Mouse (Mus musculus) erythroid progenitor cell, adult 5-6 weeks (primary cell): ENCODE results near the gene Gm28230. TPM values are rescaled to one million over a fixed set of nuclear protein-coding genes. Genes with fewer than 3 reads are reported as not detected.

Experiments used
- ATAC-seq: replicated peaks from 2 replicates; pipeline ENCODE4 v1.8.0; 2016; ENCODE audit warnings: moderate number of reproducible peaks, mild to moderate bottlenecking, moderate TSS enrichment, inconsistent platforms; ENCODE audit not compliant: poor library complexity, low FRiP score, severe bottlenecking
- total RNA-seq, 2 experiments: library from RNA; stranded (forward) in 1 of 2; stranded (reverse) in 1 of 2; fragments of 150-400 nt in 1 of 2; fragments of 186-747, 209-891 nt in 1 of 2; gene quantifications; 2 replicates each; pipeline versions ENCODE4 v1.2.3 to v1.2.4; 2015 to 2017; ENCODE audit warnings: low replicate concordance in 2 of 2

Gene Gm28230
- total RNA-seq, 2 experiments from 2014 or later = not detected

DNA sequence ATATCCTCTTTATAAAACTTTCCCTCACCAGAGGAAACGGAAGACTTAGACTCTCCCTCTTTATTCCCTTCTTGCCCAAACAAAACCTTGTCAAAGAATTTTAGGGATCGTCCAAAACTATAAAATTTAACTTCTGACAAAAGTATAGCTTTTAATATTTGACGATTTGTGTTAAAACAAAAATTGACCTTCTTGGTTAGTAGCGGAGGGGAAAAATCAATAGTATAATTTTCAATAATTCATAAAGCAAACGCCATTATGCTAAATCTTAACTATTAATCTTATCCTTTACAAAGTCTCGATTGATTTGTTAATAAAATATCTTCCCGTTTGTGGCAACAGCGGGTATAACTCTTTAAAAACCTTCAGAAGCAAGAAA lies 36.2 kb upstream of the Gm28230 start:
- ATAC-seq = no peak

- no peak for ATAC-seq
These were observed 35.2 kb upstream of the Gm28230 start, which contains the start of gene Hoxd10 for GRCm38 (mm10) chr2:74691022-74691951. Gene Hoxd10, plus strand, starts transcription at chr2:74691924.

- ATAC-seq = no peak
These were observed 34.3 kb upstream of the Gm28230 start for GRCm38 (mm10) chr2:74691995-74692807.

- no peak for ATAC-seq
These were observed 33.6 kb upstream of the Gm28230 start for GRCm38 (mm10) chr2:74692808-74693431.

DNA sequence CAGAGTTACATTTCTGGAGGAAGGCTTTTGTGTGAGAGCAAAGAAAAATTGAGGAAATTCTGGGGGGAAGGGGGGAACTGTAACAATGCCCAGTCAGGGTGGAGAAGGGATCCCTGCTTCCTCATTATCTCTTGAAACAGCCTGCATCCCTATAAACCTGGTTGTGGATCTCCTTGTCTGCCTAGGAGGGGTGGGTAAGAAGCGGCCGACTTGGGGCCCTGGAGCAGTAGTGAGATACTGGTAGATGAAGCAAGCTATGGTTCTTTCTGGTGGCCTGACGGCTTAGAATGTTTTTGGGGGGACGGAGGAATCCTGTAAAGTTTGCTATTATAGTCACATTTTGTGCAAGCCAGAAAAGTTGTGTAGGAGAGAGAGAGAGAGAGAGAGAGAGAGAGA lies 33.1 kb upstream of the Gm28230 start:
- ATAC-seq = no peak

GRCm38 (mm10) chr2:74694066-74694465 lies 32.5 kb upstream of the Gm28230 start:
- no peak for ATAC-seq

DNA sequence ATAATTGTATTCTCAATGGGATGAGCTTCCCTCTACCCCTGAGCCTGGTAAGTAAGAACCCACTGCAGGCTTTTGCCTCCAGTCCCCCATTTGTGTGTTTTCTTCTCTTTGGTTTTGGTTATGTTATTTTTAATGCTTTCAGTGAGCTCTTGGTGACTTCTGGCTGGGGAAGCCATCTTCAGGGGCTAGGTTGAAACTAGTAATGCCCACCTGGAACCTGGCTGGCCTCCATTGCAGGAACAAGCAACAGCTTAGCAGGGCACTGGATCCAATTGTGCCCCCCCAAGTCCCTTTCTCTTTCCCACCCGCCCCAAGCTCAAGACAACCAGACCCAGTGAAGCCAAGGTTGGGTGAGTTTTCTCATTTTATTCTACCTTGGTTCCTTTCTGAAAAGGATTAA lies 31.1 kb upstream of the Gm28230 start:
- no peak for ATAC-seq

DNA sequence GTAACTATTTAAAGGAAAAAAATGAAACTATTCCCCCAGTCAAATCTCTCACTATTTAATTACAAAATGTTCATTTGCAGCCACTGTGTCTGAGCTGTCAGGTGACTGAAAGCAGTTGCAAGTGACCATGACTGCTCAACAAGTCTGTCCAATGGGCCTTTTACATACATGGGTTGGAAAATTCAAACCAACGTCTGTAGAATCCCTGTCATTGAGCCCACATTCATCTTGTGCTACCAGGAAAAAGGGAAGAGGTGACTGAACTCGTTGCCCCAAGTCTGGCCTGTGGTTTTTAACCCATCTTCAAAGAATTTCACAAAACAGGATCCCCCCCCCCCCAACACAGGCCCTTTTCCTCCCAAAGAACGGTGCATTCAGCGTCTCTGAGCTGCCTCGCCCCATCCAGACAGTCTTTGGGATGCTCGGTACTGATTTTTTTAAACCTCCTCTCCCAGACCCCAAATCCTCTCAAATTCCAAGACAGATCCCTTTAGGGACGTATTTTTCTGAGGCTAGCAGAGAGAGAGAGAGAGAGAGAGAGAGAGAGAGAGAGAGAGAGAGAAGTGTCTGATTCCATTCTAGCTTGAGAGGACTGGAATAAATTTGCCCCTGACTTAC lies 30.6 kb upstream of the Gm28230 start:
- no peak for ATAC-seq

- ATAC-seq = no peak
These were observed 29.8 kb upstream of the Gm28230 start for GRCm38 (mm10) chr2:74696442-74697335.

DNA sequence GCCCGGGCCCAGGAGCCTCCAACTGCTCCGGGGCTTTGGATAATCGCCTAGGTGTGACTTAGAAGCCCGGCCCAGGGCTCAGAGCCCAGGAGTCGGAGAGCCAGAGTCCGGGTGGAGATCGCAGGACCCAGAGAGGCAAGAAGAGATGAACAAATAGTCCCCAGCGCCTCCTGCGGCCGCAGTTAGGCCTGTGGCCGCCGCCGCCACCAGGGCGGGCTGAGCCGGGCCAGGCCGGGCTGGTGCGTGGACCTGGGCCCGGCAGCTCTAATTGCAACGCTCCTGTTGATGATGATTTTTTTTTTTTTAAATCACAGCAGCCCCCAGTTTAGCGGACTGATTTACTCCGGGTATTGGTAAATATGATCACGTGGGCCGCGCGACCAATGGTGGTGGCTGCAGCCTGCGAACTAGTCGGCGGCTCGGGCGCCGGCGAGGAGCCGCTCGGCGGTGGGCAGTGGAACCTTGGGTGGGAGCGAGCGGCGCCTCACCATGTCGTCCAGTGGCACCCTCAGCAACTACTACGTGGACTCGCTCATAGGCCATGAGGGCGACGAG lies 28.9 kb upstream of the Gm28230 start, which contains the start of gene Hoxd9:
Gene Hoxd9, plus strand, starts transcription at position 161 of the 555 bp plus-strand sequence.
- ATAC-seq = no peak

- ATAC-seq = no peak
These were observed 28.1 kb upstream of the Gm28230 start for GRCm38 (mm10) chr2:74698201-74699052.

GRCm38 (mm10) chr2:74699053-74699430 lies 27.5 kb upstream of the Gm28230 start:
- no peak for ATAC-seq

- no peak for ATAC-seq
These were observed 26.6 kb upstream of the Gm28230 start for GRCm38 (mm10) chr2:74699664-74700545.

DNA sequence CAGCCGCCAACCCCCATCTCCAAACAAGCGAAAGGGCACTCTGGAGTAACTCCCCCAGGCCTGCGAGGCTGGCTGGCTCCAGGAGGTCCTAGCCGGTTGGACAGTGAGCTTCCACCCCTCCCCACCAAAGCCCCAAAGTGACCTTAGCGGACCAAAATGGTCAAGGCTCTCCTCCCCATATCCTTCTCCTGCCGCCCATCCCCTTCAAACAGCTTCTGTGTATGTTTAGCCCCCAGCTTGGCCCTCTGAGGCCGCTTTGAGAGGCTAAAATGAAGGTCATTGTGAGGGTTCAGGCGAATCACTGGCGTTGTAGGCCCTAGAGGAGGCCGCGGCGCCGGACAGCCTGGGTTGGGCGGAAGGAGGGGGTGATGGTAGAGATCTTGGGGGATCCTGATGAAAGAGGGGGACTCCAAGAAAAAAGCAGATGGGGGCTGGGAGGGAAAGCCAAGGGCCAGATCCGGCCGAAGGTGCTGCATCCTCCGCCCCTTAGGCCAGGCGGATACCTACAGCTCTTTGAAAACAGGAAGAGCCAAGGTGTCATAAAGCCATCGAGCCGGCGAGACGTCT lies 25.9 kb upstream of the Gm28230 start:
- no peak for ATAC-seq

- no peak for ATAC-seq
These were observed 24.3 kb upstream of the Gm28230 start for GRCm38 (mm10) chr2:74701949-74702819.
